Mouse (Mus musculus) frontal cortex, postnatal 10 days (tissue): ENCODE results near the gene Kmt2b.

ENCODE experiments used
- DNase-seq, 2 experiments: peaks; one replicate each; pipeline ENCODE4 v3.0.0; 2022; ENCODE audit warnings: low spot score in 2 of 2, mixed read lengths in 1 of 2

Kmt2b gene

DNA sequence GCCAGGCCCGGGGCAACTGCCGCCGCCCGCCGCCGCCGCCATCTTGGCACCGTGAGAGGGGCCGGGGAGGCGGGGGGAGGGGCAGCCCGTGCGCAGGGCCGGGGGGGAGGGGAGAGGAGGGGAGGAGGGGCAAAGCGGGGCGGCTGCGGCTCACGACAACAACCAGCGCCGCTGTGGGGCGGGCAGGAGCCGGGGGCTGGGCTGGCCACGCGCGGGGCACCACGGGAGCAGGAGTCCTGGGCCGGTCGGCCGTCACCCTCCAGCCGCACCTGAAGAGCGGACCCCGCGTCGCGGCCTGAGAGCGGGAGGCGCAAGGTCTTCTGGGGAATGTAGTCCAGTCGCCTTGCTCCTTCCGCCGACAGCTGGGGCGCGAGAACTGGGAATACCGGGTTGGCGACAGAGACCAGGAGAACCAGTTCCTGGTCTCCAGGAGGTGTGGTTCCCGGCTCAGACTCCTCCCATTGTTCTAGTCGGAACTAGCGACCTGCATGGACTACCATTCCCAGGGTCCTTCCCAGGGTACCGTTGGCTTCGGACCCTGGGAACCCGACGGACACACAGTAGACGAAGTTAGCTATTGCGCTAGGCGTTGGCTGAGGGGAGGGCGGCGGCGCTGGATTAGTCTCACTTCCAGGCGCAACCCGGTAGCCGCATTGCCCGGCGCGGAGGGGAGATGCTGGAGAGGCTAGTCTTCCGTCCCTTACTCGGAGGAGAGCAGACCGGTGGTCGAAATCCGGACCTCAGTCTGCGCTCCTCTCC lies at the start of gene Kmt2b:
Gene Kmt2b, minus strand, starts transcription at position 51 of the 759 bp plus-strand sequence.
- DNase-seq = peak; percentile 95 to 97

- no peak for DNase-seq
Observed at GRCm38 (mm10) chr7:30636395-30636794, 47.9 kb upstream of the Kmt2b start.

GRCm38 (mm10) chr7:30635752-30636151 lies 47.2 kb upstream of the Kmt2b start, which contains the start of gene Etv2:
Etv2 (minus strand) TSS chr7:30635852.
- DNase-seq = no peak

DNA sequence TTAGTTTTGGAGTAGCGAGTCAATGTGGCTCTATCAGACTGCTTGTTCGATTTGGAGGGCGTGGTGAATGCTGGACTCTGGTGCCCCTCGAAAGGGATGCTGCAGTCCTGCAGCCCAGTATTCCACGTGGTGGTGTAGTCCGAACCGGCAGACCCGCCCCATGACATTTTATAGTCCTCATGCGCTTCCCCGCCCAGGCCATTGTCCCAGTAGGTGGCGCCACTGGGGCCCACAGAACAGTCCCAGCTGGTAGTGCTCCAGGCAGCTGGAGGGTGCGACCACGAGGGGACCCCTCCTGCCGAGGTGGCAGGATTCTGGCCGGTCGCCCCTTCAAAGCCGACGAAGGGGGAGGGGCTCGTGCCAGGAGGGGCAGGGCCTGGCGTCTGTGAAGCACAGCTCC lies 46.1 kb upstream of the Kmt2b start:
- DNase-seq = peak in 1 of 2 experiments; percentile 25

- no peak for DNase-seq
Observed at GRCm38 (mm10) chr7:30633762-30634412, 45.4 kb upstream of the Kmt2b start.

DNA sequence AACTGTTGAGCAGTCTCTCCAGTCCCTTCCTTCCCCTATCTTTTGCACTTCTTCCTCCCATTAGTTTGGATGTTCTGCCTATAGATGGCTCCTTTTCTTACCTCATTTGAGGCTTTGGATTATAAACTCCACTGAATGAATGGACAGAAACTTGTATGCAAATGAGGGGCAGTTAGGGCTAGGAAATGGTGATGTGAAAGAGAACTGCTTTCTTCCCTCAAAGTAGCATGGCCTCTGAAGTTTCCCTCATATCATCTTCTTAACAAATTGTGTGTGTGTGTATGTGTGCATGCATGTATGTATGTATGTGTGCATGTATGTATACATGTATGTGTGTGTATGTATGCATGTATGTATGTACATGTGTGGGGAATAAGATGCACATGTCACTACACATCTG lies 40.5 kb upstream of the Kmt2b start:
- DNase-seq = no peak

- no peak for DNase-seq
Observed at GRCm38 (mm10) chr7:30626647-30627046, 38.1 kb upstream of the Kmt2b start.

- peak; percentile 76 to 84 for DNase-seq
Observed at GRCm38 (mm10) chr7:30625530-30626384, 37.2 kb upstream of the Kmt2b start, which contains the start of gene Cox6b1. Cox6b1 (minus strand) TSS chr7:30626151.

DNA sequence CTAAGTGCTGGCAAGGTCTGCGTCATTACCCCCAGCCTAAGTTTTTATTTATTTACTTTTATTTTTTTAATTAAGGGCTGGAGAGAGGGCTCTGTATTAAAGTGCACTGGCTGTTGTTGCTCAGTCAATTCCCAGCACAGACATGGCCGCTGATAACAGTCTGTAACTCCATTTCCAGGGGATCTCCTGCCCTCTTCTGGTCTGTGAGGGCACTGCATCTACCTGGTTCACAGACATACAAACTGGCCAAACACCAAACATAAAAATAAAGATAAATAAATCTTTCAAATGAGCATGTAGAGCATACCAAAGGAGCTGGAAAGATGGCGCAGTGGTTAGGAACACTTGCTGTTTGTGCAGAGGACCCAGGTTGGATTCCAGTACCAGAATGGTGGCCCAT lies 30.7 kb upstream of the Kmt2b start:
- DNase-seq = no peak

DNA sequence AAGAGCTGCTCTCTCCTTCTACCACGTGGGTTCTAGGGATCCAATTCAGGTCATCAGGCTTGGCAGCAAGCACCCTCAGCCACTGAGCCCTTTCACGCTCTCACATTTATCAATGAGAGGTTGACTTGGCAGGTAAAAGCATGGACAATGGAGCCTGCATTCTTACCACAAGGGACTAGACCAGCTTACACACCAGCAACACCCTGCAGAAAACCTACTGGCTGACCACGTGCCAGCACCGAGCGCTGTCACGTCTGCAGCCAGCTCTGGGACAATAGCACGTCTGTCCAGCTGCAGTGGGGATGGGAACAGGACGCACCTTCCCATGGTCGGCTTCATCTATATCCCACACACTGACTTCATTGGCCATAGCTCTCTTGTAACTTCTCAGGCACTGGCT lies 30.1 kb upstream of the Kmt2b start:
- DNase-seq = no peak

- no peak for DNase-seq
Observed at GRCm38 (mm10) chr7:30615049-30615760, 26.7 kb upstream of the Kmt2b start.

GRCm38 (mm10) chr7:30614454-30614853 lies 25.9 kb upstream of the Kmt2b start:
- DNase-seq = no peak

DNA sequence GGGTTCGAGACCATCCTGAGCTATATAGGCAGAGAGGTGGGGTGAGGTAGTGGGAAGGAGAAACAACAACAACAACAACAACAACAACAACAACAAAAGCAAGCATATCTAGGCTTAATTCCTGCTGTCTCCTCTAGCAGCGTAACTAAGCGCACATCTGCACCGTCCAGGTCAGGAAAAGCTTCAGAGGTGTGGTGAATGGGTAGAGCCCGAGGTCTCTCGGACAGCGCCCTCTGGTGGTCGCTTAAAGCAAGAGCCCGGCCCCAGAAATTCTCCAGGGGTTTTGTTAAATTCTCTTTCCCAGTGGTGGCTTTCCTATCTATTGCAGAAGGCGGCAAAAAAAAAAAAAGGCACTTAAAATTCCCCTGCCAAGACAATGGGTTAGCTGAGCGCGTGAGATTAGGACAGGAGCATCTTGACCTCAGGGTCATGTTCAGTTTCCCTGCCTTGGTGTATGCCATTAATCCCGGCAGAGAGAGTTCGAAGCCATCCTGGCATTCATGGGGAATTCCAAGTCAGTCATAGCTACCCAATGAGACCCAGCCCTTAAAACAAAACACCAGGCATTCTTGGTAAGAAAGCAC lies 25.1 kb upstream of the Kmt2b start:
- DNase-seq = peak in 1 of 2 experiments; percentile 29

DNA sequence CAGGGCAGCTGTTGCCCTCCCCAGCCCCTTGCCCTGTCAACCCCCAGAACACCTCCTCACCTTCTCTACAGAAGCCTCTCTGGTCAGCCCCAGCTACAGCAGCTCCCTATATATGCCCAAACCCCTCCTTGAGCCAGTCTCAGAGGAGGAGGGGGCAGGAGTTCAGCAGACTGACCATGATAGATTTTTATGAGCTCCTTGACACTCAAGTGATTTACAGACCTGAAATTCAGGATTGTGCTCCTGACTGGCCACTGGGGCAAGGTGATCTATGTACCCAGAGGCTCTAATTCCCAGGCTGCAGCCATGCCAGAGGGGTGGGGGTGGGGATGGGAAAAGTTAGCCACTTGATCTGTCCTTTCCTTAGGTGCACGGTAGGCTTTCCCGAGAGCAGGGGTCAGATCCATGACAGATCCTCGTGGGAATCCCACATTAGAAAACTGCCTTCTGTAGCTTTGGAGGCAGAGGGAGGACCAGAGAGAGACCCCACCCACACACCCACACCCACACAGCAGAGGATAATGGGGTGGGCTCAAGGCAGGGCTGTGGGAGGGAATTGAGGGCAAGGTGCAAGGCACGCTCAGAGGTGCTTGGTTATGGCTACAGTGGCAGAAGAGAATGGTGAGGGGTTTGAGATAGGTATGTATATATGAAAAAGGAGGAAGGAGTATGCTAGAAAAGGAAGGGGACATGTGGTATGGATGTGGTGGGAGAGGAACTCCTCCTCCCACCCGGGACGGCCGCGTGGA lies 24.3 kb upstream of the Kmt2b start, which contains the start of gene Upk1a:
Gene Upk1a, minus strand, starts transcription at position 194 of the 749 bp plus-strand sequence.
- no peak for DNase-seq

DNA sequence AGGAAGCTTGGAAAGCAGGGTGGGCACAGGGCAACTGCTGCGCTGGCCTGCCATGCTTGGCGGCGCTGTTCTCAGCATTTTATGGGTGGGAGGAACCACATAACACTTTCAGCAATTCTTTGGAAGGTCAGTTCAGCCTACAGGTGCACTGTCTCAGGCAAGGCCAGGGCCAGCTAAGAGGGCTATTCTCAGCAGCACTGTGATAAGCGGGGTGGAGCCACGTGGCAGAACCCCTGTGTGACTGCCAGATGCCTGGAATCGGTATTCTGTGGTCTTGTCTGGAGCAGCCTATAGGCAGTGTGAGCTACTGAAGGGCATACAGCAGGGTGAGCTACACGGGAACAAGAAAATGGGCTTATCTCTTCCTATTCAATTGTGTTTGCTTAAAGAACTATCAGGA lies 21.5 kb upstream of the Kmt2b start:
- no peak for DNase-seq

GRCm38 (mm10) chr7:30608476-30608875 lies 19.9 kb upstream of the Kmt2b start:
- no peak for DNase-seq

GRCm38 (mm10) chr7:30607706-30608309 lies 19.3 kb upstream of the Kmt2b start:
- DNase-seq = no peak

DNA sequence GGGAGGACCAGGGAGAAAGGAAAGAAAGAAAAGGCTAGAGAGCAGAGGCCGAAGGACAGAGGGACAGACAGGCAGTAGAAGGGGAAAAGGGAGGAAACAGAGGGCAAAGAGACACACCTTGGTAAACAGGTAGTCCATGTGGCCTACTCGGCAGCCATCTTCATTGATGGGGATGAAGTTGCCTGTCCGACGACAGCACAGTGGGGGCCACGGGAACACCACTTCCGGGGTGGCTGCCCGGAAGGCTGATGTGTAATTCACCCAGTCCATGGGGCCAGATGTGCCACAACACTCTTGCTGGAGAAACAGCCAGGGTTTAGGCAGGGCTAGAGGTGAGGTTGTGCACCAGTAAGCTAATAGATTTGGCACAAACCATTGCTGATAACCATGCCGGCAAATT lies 16.4 kb upstream of the Kmt2b start:
- DNase-seq = no peak

GRCm38 (mm10) chr7:30604424-30604823 lies 15.9 kb upstream of the Kmt2b start:
- DNase-seq = no peak

DNA sequence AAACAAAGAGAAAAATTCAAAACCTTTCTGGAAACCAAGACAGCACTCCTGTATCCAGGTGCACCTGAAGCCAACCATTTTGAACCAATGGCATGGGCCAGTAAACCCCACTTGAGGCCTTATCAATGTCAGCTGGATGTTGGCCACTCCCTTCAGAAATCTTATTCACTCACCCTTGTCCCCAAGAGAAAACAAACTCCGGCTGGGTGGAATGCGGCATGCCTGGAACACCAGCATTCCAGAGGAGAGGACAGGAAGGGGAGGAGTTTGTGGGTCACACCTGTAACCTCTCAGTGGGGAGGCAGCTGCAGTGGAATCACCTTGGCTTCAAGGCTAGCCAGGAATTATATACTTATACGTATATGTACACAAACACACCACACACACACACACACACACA lies 14.1 kb upstream of the Kmt2b start:
- no peak for DNase-seq
